Mouse (Mus musculus): ENCODE measurements around the gene Gm11032. TPM values are rescaled to one million over a fixed set of nuclear protein-coding genes. Genes with fewer than 3 reads are reported as not detected.
A peak's percentile ranks its signal among the peaks of the same experiment; 100 is the strongest.
"Not testable (repeated sequence)": the region's sequence is repeated elsewhere in the genome, so short reads cannot be mapped to it uniquely, and the experiment has no call there.

Gm11032 gene
- polyA plus RNA-seq, 1 experiment, result not detected

- no peaks in the 10 kb centered on the region for H3K9me3 ChIP-seq
- H3K4me1 ChIP-seq, result peaks cover 46% of the 10 kb centered on the region
- H3K36me3 ChIP-seq (replicated peaks; ENCODE audit: low read length), result peaks cover 57% of the 10 kb centered on the region
- H3K4me3 ChIP-seq (replicated peaks), result no peak overlapping the region
- H3K27me3 ChIP-seq (replicated peaks), result no peaks in the 10 kb centered on the region
- TF ChIP-seq FLI1 (IDR thresholded peaks at IDR 0.05; ENCODE audit: low read length) (no peak), GATA1 (IDR thresholded peaks at IDR 0.05; ENCODE audit: borderline replicate concordance, low read length) (no peak)
These were observed 21.3 kb downstream of the Gm11032 start for GRCm38 (mm10) chr11:4641185-4641584.

DNA sequence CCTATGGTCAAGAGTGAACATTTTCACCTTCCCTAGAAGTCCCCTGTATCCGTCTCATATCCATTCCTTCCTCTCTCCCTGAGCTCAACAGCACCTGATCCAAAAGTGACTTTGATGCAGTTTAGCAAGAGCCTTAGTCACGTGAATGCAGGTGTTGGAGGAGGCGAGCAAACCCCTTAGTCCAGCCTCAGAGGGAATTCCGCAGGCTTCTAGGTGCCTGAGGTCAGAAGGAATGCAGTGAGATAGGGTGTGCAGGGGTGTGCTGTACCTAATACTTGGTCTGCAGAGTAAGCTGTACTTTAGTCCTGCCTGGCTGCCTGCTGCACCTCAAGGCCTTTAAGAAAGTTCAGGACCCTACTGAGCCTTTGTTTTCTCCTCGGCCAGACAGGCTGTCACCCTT, 23.9 kb downstream of the Gm11032 start:
- no peaks in the 10 kb centered on the region for H3K9me3 ChIP-seq
- peaks cover 82% of the 10 kb centered on the region for H3K36me3 ChIP-seq (replicated peaks; ENCODE audit: low read length)

GRCm38 (mm10) chr11:4645180-4645579, 25.3 kb downstream of the Gm11032 start:
- peaks cover 11% of the 10 kb centered on the region for H3K4me1 ChIP-seq
- not testable (repeated sequence) for H3K4me3 ChIP-seq (replicated peaks); H3K27me3 ChIP-seq (replicated peaks); H3K9me3 ChIP-seq
- H3K36me3 ChIP-seq (replicated peaks; ENCODE audit: low read length), result peaks cover 92% of the 10 kb centered on the region

More for the DNA sequence above, 23.9 kb downstream of the Gm11032 start:
- no peak for TF ChIP-seq GATA1 (IDR thresholded peaks at IDR 0.05; ENCODE audit: borderline replicate concordance, low read length)
- TF ChIP-seq FLI1 (IDR thresholded peaks at IDR 0.05; ENCODE audit: low read length), result no peak
- no peak overlapping the region for H3K4me3 ChIP-seq (replicated peaks)
- H3K4me1 ChIP-seq, result peaks cover 25% of the 10 kb centered on the region
- no peaks in the 10 kb centered on the region for H3K27me3 ChIP-seq (replicated peaks)

DNA sequence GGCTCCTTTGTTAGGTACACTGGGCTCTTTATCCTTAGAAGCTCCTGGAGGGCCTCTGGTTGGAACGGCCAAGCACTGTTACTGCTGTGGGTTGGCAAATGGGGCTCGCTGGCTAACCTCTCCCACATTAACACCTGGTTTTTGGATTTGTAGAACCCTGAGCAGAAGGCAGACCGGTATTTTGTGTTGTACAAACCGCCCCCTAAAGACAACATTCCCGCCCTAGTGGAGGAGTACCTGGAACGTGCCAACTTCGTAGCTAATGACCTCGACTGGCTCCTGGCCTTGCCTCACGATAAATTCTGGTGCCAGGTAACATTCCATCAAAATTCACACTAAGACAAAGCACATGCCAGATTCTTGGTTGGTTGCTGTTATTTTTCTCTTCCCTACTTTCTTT, 26.5 kb downstream of the Gm11032 start:
- Histone ChIP-seq H3K36me3 (replicated peaks; ENCODE audit: low read length) (peaks cover 90% of the 10 kb centered on the region), H3K4me1 (peaks cover 7% of the 10 kb centered on the region), H3K27me3 (replicated peaks) (no peaks in the 10 kb centered on the region), H3K4me3 (replicated peaks) (no peak overlapping the region), H3K9me3 (no peaks in the 10 kb centered on the region)
- no peak for TF ChIP-seq FLI1 (IDR thresholded peaks at IDR 0.05; ENCODE audit: low read length)
- no peak for TF ChIP-seq GATA1 (IDR thresholded peaks at IDR 0.05; ENCODE audit: borderline replicate concordance, low read length)

- Histone ChIP-seq H3K4me1 (peaks cover 59% of the 10 kb centered on the region), H3K9me3 (no peaks in the 10 kb centered on the region), H3K27me3 (replicated peaks) (no peaks in the 10 kb centered on the region), H3K4me3 (replicated peaks) (peak overlapping the region; percentile 38), H3K36me3 (replicated peaks; ENCODE audit: low read length) (peaks cover 68% of the 10 kb centered on the region)
- TF ChIP-seq FLI1 (IDR thresholded peaks at IDR 0.05; ENCODE audit: low read length) (no peak), GATA1 (IDR thresholded peaks at IDR 0.05; ENCODE audit: borderline replicate concordance, low read length) (no peak)
These were observed 40.0 kb downstream of the Gm11032 start for GRCm38 (mm10) chr11:4659818-4660217.

GRCm38 (mm10) chr11:4660309-4661025, 40.6 kb downstream of the Gm11032 start:
- H3K4me1 ChIP-seq, result peaks cover 59% of the 10 kb centered on the region
- no peaks in the 10 kb centered on the region for H3K9me3 ChIP-seq
- peaks cover 62% of the 10 kb centered on the region for H3K36me3 ChIP-seq (replicated peaks; ENCODE audit: low read length)
- H3K4me3 ChIP-seq (replicated peaks), result peak overlapping the region; percentile 77
- TF ChIP-seq GATA1 (IDR thresholded peaks at IDR 0.05; ENCODE audit: borderline replicate concordance, low read length) (no peak), FLI1 (IDR thresholded peaks at IDR 0.05; ENCODE audit: low read length) (no peak)
- no peaks in the 10 kb centered on the region for H3K27me3 ChIP-seq (replicated peaks)

GRCm38 (mm10) chr11:4661324-4661723, 41.5 kb downstream of the Gm11032 start:
- Histone ChIP-seq H3K4me3 (replicated peaks) (peak overlapping the region; percentile 86), H3K36me3 (replicated peaks; ENCODE audit: low read length) (peaks cover 53% of the 10 kb centered on the region), H3K27me3 (replicated peaks) (no peaks in the 10 kb centered on the region), H3K4me1 (peaks cover 57% of the 10 kb centered on the region), H3K9me3 (no peaks in the 10 kb centered on the region)
- TF ChIP-seq GATA1 (IDR thresholded peaks at IDR 0.05; ENCODE audit: borderline replicate concordance, low read length) (no peak), FLI1 (IDR thresholded peaks at IDR 0.05; ENCODE audit: low read length) (no peak)

DNA sequence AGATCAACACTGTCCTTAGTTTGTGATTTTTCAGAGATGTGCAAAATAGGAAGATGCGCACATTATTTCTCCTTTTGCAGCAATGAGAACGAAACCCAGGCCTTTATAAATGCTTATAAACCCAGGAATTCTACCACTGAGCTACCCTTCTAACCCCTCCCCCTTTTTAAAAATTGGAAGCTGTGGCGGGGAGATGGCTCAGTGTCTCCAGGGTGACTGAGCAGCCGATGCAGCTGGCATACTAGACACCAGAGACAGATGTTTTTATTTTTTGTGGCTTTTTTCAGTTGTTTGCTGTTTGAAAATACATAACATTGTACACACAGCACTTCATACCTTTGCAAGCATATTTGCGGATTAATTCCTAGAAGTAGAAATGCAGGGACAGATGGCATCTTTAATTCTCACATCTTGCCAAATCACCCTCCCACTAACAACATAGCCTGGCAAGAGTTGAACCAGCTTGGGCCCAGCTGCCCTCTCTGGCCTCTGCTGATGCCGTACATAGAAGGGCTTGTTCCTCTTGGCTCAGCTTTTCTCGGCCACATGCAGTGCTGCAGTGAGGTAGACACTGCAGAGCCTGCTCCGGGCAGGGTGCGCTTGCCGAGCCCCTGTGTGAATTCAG, 42.1 kb downstream of the Gm11032 start:
- TF ChIP-seq GATA1 (IDR thresholded peaks at IDR 0.05; ENCODE audit: borderline replicate concordance, low read length), result no peak
- no peak for TF ChIP-seq FLI1 (IDR thresholded peaks at IDR 0.05; ENCODE audit: low read length)
- Histone ChIP-seq H3K36me3 (replicated peaks; ENCODE audit: low read length) (peaks cover 50% of the 10 kb centered on the region), H3K27me3 (replicated peaks) (no peaks in the 10 kb centered on the region), H3K9me3 (no peaks in the 10 kb centered on the region), H3K4me1 (peaks cover 54% of the 10 kb centered on the region), H3K4me3 (replicated peaks) (peak overlapping the region; percentile 86)

GRCm38 (mm10) chr11:4662496-4662878, 42.6 kb downstream of the Gm11032 start:
- H3K27me3 ChIP-seq (replicated peaks), result no peaks in the 10 kb centered on the region
- H3K4me3 ChIP-seq (replicated peaks), result no peak overlapping the region
- H3K9me3 ChIP-seq, result no peaks in the 10 kb centered on the region
- peaks cover 54% of the 10 kb centered on the region for H3K4me1 ChIP-seq
- H3K36me3 ChIP-seq (replicated peaks; ENCODE audit: low read length), result peaks cover 51% of the 10 kb centered on the region
- no peak for TF ChIP-seq GATA1 (IDR thresholded peaks at IDR 0.05; ENCODE audit: borderline replicate concordance, low read length)
- no peak for TF ChIP-seq FLI1 (IDR thresholded peaks at IDR 0.05; ENCODE audit: low read length)

Other genes with a start within 250 kb of the Gm11032 start
- not detected in 2 replicates for gene Hormad2, start 179.0 kb upstream of the Gm11032 start, polyA plus RNA-seq (2012; ENCODE audit: insufficient read depth, low replicate concordance)
- 4.3 and 8.7 TPM in 2 replicates for gene Mtmr3, start 25.2 kb upstream of the Gm11032 start, polyA plus RNA-seq (2012; ENCODE audit: insufficient read depth, low replicate concordance)
- 30.5 and 53.9 TPM in 2 replicates for gene Ascc2, start 17.7 kb downstream of the Gm11032 start, polyA plus RNA-seq (2012; ENCODE audit: insufficient read depth, low replicate concordance)
- 26.4 and 27.4 TPM in 2 replicates for gene Uqcr10, start 84.3 kb downstream of the Gm11032 start, polyA plus RNA-seq (2012; ENCODE audit: insufficient read depth, low replicate concordance)
- 75.1 and 119 TPM in 2 replicates for gene Zmat5, start 84.6 kb downstream of the Gm11032 start, polyA plus RNA-seq (2012; ENCODE audit: insufficient read depth, low replicate concordance)
- gene Cabp7, start 126.7 kb downstream of the Gm11032 start, polyA plus RNA-seq (2012; ENCODE audit: insufficient read depth, low replicate concordance), result not detected in 2 replicates
- 21.2 and 59.3 TPM in 2 replicates for gene Nf2, start 229.5 kb downstream of the Gm11032 start, polyA plus RNA-seq (2012; ENCODE audit: insufficient read depth, low replicate concordance)